8 mouse cellular contexts compared by ENCODE assay signal in genomic region chr10:80103032-80103431, GRCm38 (mm10). TPM values are rescaled to one million over a fixed set of nuclear protein-coding genes. Genes with fewer than 3 reads are reported as not detected.
A peak's percentile ranks its signal among the peaks of the same experiment; 100 is the strongest.
DNase-seq lines count a peak whose midpoint lies in the region; ATAC-seq and TF ChIP-seq lines count a peak whose summit lies in the region.

No protein-coding gene starts in this region.

- H3K4me2 ChIP-seq in embryonic facial prominence, embryonic 14.5 days (ENCODE audit: low read depth, low read length): peak overlapping the region; percentile 96; the same call in 1 of the 2 replicates
- peak overlapping the region; percentile 94; the same call in 1 of the 2 replicates for H3K4me2 ChIP-seq in limb, embryonic 12.5 days
- peak overlapping the region; percentile 88; the same call in 1 of the 2 replicates for H3K4me2 ChIP-seq in neural tube, embryonic 14.5 days (ENCODE audit: low read depth, low read length)

- H3K9me3 ChIP-seq in embryonic facial prominence, embryonic 14.5 days (ENCODE audit: control insufficient read depth, low read length): no peaks in the 10 kb centered on the region
- H3K9me3 ChIP-seq in limb, embryonic 12.5 days: no peaks in the 10 kb centered on the region
- no peaks in the 10 kb centered on the region for H3K9me3 ChIP-seq in neural tube, embryonic 14.5 days (ENCODE audit: control insufficient read depth, low read length)

- WGBS in embryonic facial prominence, embryonic 14.5 days: 84% methylated on average over 2 of the region's 2 CpGs
- 87% methylated on average over 2 of the region's 2 CpGs for WGBS in limb, embryonic 12.5 days
- 78% methylated on average over 2 of the region's 2 CpGs for WGBS in neural tube, embryonic 14.5 days

- intact Hi-C loops in left cerebral cortex, adult 2 months (cut with DNase I): no loop called here
- intact Hi-C loops in left cerebral cortex, postnatal 10 days (cut with DNase I): loop anchor here (5.0 kb wide), 1 partner anchor 41 kb away; no protein-coding TSS in a partner anchor

- peak overlapping the region; percentile 93 for H3K27ac ChIP-seq in left cerebral cortex, adult 2 months
- H3K27ac ChIP-seq in embryonic facial prominence, embryonic 14.5 days (replicated peaks; ENCODE audit: low read depth, low read length): no peak overlapping the region; the same call in 1 of the 2 replicates
- peak overlapping the region; percentile 59; the same call in 1 of the 2 replicates for H3K27ac ChIP-seq in limb, embryonic 12.5 days
- no peak overlapping the region; the same call in 1 of the 2 replicates for H3K27ac ChIP-seq in neural tube, embryonic 14.5 days (ENCODE audit: low read depth, low read length)

- DNase-seq in left cerebral cortex, adult 2 months (ENCODE audit: extremely low spot score in 1 of 2, low spot score in 2 of 2): no peak
- no peak for DNase-seq in left cerebral cortex, postnatal 10 days (ENCODE audit: extremely low spot score in 1 of 2, low spot score in 2 of 2)
- no peak for DNase-seq in embryonic facial prominence, embryonic 14.5 days (ENCODE audit: low spot score)
- DNase-seq in cerebellum, adult 9-11 months: no peak
- DNase-seq in adrenal gland, adult 2 months: no peak
- DNase-seq in cerebellum, postnatal 4 days (ENCODE audit: low spot score in 2 of 2): no peak

- H3K27me3 ChIP-seq in embryonic facial prominence, embryonic 14.5 days (replicated peaks; ENCODE audit: control insufficient read depth, insufficient read depth, low read length): no peaks in the 10 kb centered on the region
- H3K27me3 ChIP-seq in limb, embryonic 12.5 days: no peaks in the 10 kb centered on the region
- H3K27me3 ChIP-seq in neural tube, embryonic 14.5 days (ENCODE audit: control insufficient read depth, insufficient read depth, low read length): no peaks in the 10 kb centered on the region

- no peak overlapping the region for H3K9ac ChIP-seq in embryonic facial prominence, embryonic 14.5 days (ENCODE audit: low read depth, low read length)
- no peak overlapping the region for H3K9ac ChIP-seq in limb, embryonic 12.5 days (replicated peaks)
- H3K9ac ChIP-seq in neural tube, embryonic 14.5 days (replicated peaks; ENCODE audit: low read depth, low read length): no peak overlapping the region

- no peak overlapping the region for H3K4me3 ChIP-seq in left cerebral cortex, adult 2 months
- H3K4me3 ChIP-seq in embryonic facial prominence, embryonic 14.5 days (ENCODE audit: low read depth, low read length): no peak overlapping the region
- H3K4me3 ChIP-seq in limb, embryonic 12.5 days (replicated peaks): peak overlapping the region; percentile 91
- H3K4me3 ChIP-seq in neural tube, embryonic 14.5 days (ENCODE audit: low read depth, low read length): no peak overlapping the region

- peaks cover 8% of the 10 kb centered on the region for H3K4me1 ChIP-seq in embryonic facial prominence, embryonic 14.5 days (ENCODE audit: control insufficient read depth, insufficient read depth, low read length)
- peaks cover 17% of the 10 kb centered on the region for H3K4me1 ChIP-seq in limb, embryonic 12.5 days (replicated peaks)
- peaks cover 8% of the 10 kb centered on the region for H3K4me1 ChIP-seq in neural tube, embryonic 14.5 days (ENCODE audit: control insufficient read depth, insufficient read depth, low read length)

- ATAC-seq in embryonic facial prominence, embryonic 14.5 days (ENCODE audit: low read depth): no peak
- ATAC-seq in limb, embryonic 12.5 days (ENCODE audit: insufficient number of reproducible peaks, insufficient read depth, low FRiP score, low TSS enrichment, low read depth): no peak; the same call in 1 of the 2 replicates
- no peak for ATAC-seq in neural tube, embryonic 14.5 days (ENCODE audit: low read depth)

- H3K36me3 ChIP-seq in embryonic facial prominence, embryonic 14.5 days (ENCODE audit: control insufficient read depth, insufficient read depth, low read length): no peaks in the 10 kb centered on the region
- no peaks in the 10 kb centered on the region for H3K36me3 ChIP-seq in limb, embryonic 12.5 days
- no peaks in the 10 kb centered on the region for H3K36me3 ChIP-seq in neural tube, embryonic 14.5 days (ENCODE audit: control insufficient read depth, insufficient read depth, low read length)

- TF ChIP-seq CTCF in left cerebral cortex, adult 2 months (IDR thresholded peaks at IDR 0.05): no peak

RNA-seq across cellular contexts. Expression of gene Sbno2, which starts 2.3 kb away (rescaled TPM):
- total RNA-seq in left cerebral cortex, adult 2 months (2021): 10 to 100 TPM; 21.4 to 22.1 TPM
- 10 to 100 TPM; 20.4 to 21.2 TPM for total RNA-seq in left cerebral cortex, postnatal 10 days (2021)
- polyA plus RNA-seq in embryonic facial prominence, embryonic 14.5 days (2014; fragmentation: Nextera tagmentation; extraction: Ambion mirVana): 12.8 and 14.1 TPM in 2 replicates
- polyA plus RNA-seq in limb, embryonic 12.5 days (2016; fragmentation: Nextera tagmentation; extraction: Ambion mirVana): 13.9 and 14.4 TPM in 2 replicates
- polyA plus RNA-seq in neural tube, embryonic 14.5 days (2014; fragmentation: Nextera tagmentation; extraction: Ambion mirVana): 12.9 and 13.3 TPM in 2 replicates
- total RNA-seq in adrenal gland, adult 2 months (2021): 10 to 100 TPM; 38.5 to 59.3 TPM
- polyA plus RNA-seq in adrenal gland, adult 2 months (2012; rRNA removed): 102 and 120 TPM in 2 replicates

RNA-seq across cellular contexts. Expression of gene Stk11, which starts 12.6 kb away (rescaled TPM):
- total RNA-seq in left cerebral cortex, adult 2 months (2021): 100 to 1,000 TPM; 102 to 106 TPM
- total RNA-seq in left cerebral cortex, postnatal 10 days (2021): 10 to 100 TPM; 81.6 to 93.4 TPM
- 32.6 and 32.7 TPM in 2 replicates for polyA plus RNA-seq in embryonic facial prominence, embryonic 14.5 days (2014; fragmentation: Nextera tagmentation; extraction: Ambion mirVana)
- 16.1 and 18.1 TPM in 2 replicates for polyA plus RNA-seq in limb, embryonic 12.5 days (2016; fragmentation: Nextera tagmentation; extraction: Ambion mirVana)
- polyA plus RNA-seq in neural tube, embryonic 14.5 days (2014; fragmentation: Nextera tagmentation; extraction: Ambion mirVana): 21.3 and 26.0 TPM in 2 replicates
- total RNA-seq in adrenal gland, adult 2 months (2021): 100 to 1,000 TPM; 153 to 156 TPM
- polyA plus RNA-seq in adrenal gland, adult 2 months (2012; rRNA removed): 151 and 159 TPM in 2 replicates

RNA-seq across cellular contexts. Expression of gene Atp5d, which starts 35.4 kb away (rescaled TPM):
- 100 to 1,000 TPM; 356 to 366 TPM for total RNA-seq in left cerebral cortex, adult 2 months (2021)
- total RNA-seq in left cerebral cortex, postnatal 10 days (2021): 100 to 1,000 TPM; 342 to 379 TPM
- polyA plus RNA-seq in embryonic facial prominence, embryonic 14.5 days (2014; fragmentation: Nextera tagmentation; extraction: Ambion mirVana): 474 and 475 TPM in 2 replicates
- polyA plus RNA-seq in limb, embryonic 12.5 days (2016; fragmentation: Nextera tagmentation; extraction: Ambion mirVana): 460 and 465 TPM in 2 replicates
- 472 and 519 TPM in 2 replicates for polyA plus RNA-seq in neural tube, embryonic 14.5 days (2014; fragmentation: Nextera tagmentation; extraction: Ambion mirVana)
- 100 to 1,000 TPM; 654 to 778 TPM for total RNA-seq in adrenal gland, adult 2 months (2021)
- 5,895 and 6,727 TPM in 2 replicates for polyA plus RNA-seq in adrenal gland, adult 2 months (2012; rRNA removed)

RNA-seq across cellular contexts. Expression of gene Cbarp, which starts 37.6 kb away (rescaled TPM):
- 100 to 1,000 TPM; 431 to 456 TPM for total RNA-seq in left cerebral cortex, adult 2 months (2021)
- 100 to 1,000 TPM; 394 to 415 TPM for total RNA-seq in left cerebral cortex, postnatal 10 days (2021)
- polyA plus RNA-seq in embryonic facial prominence, embryonic 14.5 days (2014; fragmentation: Nextera tagmentation; extraction: Ambion mirVana): 7.3 and 9.0 TPM in 2 replicates
- polyA plus RNA-seq in limb, embryonic 12.5 days (2016; fragmentation: Nextera tagmentation; extraction: Ambion mirVana): 4.9 and 5.6 TPM in 2 replicates
- 82.2 and 101 TPM in 2 replicates for polyA plus RNA-seq in neural tube, embryonic 14.5 days (2014; fragmentation: Nextera tagmentation; extraction: Ambion mirVana)
- total RNA-seq in adrenal gland, adult 2 months (2021): 100 to 1,000 TPM in 1 of 2 experiments, 10 to 100 TPM in 1; 74.5 to 118 TPM
- 84.3 and 84.6 TPM in 2 replicates for polyA plus RNA-seq in adrenal gland, adult 2 months (2012; rRNA removed)

RNA-seq across cellular contexts. Expression of gene Midn, which starts 45.0 kb away (rescaled TPM):
- total RNA-seq in left cerebral cortex, adult 2 months (2021): 100 to 1,000 TPM in 1 of 2 experiments, 10 to 100 TPM in 1; 80.7 to 127 TPM
- 100 to 1,000 TPM in 1 of 2 experiments, 10 to 100 TPM in 1; 92.6 to 103 TPM for total RNA-seq in left cerebral cortex, postnatal 10 days (2021)
- 34.2 and 37.0 TPM in 2 replicates for polyA plus RNA-seq in embryonic facial prominence, embryonic 14.5 days (2014; fragmentation: Nextera tagmentation; extraction: Ambion mirVana)
- 30.6 and 38.0 TPM in 2 replicates for polyA plus RNA-seq in limb, embryonic 12.5 days (2016; fragmentation: Nextera tagmentation; extraction: Ambion mirVana)
- polyA plus RNA-seq in neural tube, embryonic 14.5 days (2014; fragmentation: Nextera tagmentation; extraction: Ambion mirVana): 38.8 and 39.8 TPM in 2 replicates
- total RNA-seq in adrenal gland, adult 2 months (2021): 100 to 1,000 TPM in 1 of 2 experiments, 10 to 100 TPM in 1; 75.8 to 115 TPM
- polyA plus RNA-seq in adrenal gland, adult 2 months (2012; rRNA removed): 233 and 269 TPM in 2 replicates

Comparison
In these comparisons a context has a peak if more than half of its experiments do, and no peak if none do; other contexts are left out.
1. H3K27ac ChIP-seq: peak in left cerebral cortex, adult 2 months (single experiment) and limb, embryonic 12.5 days (single experiment); none in embryonic facial prominence, embryonic 14.5 days (single experiment) and neural tube, embryonic 14.5 days (single experiment).
2. RNA of gene Atp5d, which starts 35.4 kb away (polyA plus RNA-seq): 5,895 to 6,727 TPM in adrenal gland, adult 2 months; 472 to 519 TPM in neural tube, embryonic 14.5 days, 474 to 475 TPM in embryonic facial prominence, embryonic 14.5 days and 460 to 465 TPM in limb, embryonic 12.5 days; every median in the first group is over 10 times any median in the second.
3. Peak in every context shown above with its lines, with median percentiles within 50 percentile points of each other: H3K4me2 ChIP-seq.